Mouse (Mus musculus) retina, embryonic 14.5 days (tissue): ENCODE measurements around the gene Osbpl5.
A peak's percentile ranks its signal among the peaks of the same experiment; 100 is the strongest.
"Not testable (repeated sequence)": the region's sequence is repeated elsewhere in the genome, so short reads cannot be mapped to it uniquely, and the experiment has no call there.

Experiments
- DNase-seq: peaks from one replicate; pipeline ENCODE4 v3.0.0-alpha.2; 2015; ENCODE audit warnings: low spot score

Osbpl5 gene

DNA sequence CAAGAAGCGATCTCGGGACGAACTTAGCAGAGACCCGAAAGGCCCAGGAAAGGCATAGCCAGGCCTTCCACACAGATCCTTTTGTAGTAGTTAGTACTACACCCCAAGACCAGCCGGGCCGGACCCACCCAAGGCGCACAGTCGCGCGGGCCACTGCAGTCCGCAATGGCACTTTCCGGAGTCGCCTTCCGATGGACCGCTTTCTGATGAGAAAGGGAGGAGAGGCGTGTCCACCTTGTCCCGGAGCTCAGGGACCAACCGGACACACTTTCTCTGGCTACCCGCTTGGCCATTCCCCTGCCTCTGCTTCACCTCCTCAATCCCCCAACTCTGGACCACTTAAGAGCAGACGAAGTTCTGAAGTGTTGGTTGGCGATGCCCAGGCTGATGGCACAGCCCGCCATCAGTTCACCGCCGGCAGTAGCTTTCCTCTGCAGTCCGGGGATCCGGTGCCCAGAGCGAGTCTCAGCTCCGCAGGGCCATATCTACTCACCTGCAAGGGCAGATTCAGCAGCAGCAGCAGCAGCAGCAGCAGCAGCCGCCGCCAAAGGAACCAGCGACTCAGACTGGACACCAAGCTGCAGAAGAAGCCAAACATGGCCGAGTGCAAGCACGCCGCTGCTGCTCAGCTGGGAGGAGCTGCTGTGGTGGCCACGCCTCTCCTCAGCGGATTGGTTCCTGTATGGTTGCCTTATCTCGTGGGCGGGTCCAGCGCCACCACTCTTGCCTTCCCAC is 107.6 kb downstream of the Osbpl5 start, which contains the start of gene Tnfrsf22:
TSS of gene Tnfrsf22 (minus strand) at position 628 of the 735 bp plus-strand sequence.
- DNase-seq, result peak; percentile 85

DNA sequence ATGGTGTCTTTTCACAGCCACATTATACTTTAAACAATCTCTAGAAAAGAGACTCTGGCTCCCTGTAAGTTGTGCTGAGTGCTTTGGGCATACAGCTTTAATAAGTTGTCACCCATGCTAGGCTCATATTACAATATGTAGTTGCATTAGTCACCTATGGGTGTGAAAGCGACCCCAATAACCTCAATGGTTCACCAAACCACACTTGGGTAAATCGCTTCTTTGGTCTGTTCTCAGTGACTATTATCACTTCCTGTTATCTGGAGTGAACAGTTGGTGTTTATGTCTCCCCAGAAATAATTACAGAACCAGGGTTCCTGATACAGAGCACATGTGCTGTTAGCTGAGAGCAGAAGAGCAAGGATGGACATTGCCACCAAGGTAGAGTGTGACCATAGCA is 112.8 kb downstream of the Osbpl5 start:
- not testable (repeated sequence) for DNase-seq
